Mouse (Mus musculus): ENCODE measurements around the gene 4931422A03Rik.

GRCm38 (mm10) chr2:103977216-103977615 lies 50.9 kb downstream of the 4931422A03Rik start:
- no peak for TF ChIP-seq POLR2A (IDR thresholded peaks at IDR 0.05; ENCODE audit: low read depth, low read length)
- no peak for TF ChIP-seq CTCF (IDR thresholded peaks at IDR 0.05; ENCODE audit: extremely low read depth, insufficient read depth, insufficient read length, insufficient replicate concordance)

Data from spleen, adult 2 months (tissue).